Mouse (Mus musculus): ENCODE results near the gene Prr15. TPM values are rescaled to one million over a fixed set of nuclear protein-coding genes. Genes with fewer than 3 reads are reported as not detected.
A peak's percentile ranks its signal among the peaks of the same experiment; 100 is the strongest.

Prr15 gene
- total RNA-seq (2021): 1 to 10 TPM; 1.7 to 2.2 TPM

DNA sequence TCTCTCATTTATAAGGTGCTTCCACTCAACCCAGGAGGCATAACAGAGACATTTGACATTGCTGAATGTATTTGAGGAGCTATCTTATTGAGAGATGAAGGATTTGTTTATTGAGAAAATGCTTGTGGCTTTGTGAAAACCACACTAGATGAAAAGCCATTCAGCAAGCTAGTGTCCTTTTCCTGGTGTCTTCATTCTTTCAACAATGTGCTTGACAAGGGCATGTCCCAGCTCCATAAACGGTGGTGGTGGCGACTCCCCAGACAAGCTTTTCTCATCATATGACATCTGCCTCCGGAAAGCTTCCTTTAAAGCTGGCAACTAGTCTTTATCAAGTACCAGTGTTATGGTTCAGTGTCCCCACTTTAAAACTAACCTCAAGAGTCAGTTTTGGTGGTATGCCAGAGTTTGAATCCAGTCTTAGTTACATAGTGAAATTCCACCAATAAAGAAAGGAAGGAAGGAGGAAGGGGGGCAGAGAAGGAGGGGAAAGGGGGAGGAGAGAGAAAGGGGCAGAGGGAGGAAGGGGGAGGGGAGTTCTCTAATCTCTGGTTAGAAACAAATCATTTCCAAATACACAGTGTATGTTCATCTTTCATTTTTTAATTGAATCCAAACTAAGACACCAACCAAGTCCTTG is at the start of gene Prr15:
Gene Prr15, plus strand, starts transcription at position 590 of the 640 bp plus-strand sequence.
- intact Hi-C loops (cut with DNase I): loop anchor here (5.0 kb wide), 1 partner anchor 68 kb away; no protein-coding TSS in a partner anchor
- no peak for DNase-seq

DNA sequence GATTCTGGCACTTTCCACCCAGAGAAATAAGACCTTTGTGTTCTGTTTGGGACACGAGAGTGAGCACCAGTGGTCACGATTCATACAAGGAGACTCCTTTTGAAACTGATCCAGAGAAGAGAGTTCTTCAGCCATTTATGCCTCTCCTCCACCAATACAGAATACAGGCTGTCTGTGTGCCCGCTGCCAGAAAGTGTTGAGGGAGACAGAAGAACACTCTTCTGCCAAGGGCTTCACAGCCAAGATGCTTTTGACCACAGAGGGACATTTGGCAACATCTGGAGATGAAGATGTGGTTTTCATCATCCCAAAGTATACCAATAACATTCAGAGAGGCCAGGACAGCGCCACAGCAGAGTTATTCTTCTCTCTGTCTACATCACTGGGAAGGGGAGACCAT is 48.4 kb upstream of the Prr15 start:
- intact Hi-C loops (cut with DNase I): no loop called here
- DNase-seq: no peak

DNA sequence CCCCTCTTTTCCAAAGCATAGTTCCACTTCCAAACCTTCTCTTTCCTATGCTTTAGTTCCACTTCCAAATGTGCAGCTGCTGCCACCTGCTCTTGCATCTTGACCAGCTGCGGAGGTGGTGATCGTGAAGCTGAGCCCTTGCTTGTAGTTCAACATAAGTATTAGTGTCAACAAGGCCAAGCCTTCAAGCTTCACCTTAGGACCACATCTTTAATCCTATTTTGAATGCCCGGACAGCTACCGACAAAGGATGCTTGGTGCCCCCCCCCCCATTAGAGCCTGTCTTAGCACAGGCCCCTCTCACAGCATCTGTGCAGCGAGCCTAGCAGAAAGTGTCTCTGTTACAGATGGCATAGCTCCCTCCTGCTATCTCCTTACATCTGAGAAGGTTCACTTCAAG is 47.8 kb upstream of the Prr15 start:
- DNase-seq: no peak
- intact Hi-C loops (cut with DNase I): no loop called here

DNA sequence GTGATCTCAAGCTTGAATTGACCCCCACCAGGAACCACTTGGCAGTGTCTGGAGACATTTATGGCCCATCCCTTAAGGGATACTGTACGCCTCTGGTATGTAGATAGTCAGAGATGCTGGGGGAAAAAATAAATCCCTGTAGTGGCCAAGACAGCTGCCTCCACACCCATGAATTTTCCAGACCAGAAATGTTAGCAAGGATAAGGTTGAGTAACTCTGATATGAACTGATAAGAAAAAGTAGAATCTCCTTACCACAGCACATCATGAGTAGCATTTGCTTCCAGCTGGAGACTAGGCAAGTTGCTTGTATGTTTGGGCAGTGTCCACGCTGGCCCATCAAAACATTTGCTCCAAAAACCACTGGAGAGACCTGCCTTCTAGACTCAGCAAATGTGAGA is 47.0 kb upstream of the Prr15 start:
- intact Hi-C loops (cut with DNase I): no loop called here

DNA sequence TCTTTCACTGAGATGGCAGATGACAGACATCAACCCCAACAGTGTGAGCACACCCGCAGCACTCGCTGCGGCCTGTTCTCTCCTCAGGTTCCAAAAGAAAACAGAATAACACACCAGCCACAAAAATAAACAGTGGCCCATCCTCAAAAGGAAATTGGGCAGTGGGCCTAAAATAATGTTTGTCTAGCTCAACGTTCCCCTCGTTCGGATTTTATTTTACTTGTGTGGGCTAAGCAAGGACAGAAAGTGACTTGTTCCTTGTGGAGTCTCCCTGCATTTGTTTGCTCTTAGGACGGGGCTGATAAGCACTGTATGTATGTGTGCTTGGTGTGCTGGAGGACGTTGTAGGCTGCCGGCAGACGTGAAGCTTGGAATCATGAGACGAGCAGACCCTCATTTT is 46.2 kb upstream of the Prr15 start:
- no peak for DNase-seq
- intact Hi-C loops (cut with DNase I): no loop called here

More for the DNA sequence above, 47.0 kb upstream of the Prr15 start:
- no peak for DNase-seq

DNA sequence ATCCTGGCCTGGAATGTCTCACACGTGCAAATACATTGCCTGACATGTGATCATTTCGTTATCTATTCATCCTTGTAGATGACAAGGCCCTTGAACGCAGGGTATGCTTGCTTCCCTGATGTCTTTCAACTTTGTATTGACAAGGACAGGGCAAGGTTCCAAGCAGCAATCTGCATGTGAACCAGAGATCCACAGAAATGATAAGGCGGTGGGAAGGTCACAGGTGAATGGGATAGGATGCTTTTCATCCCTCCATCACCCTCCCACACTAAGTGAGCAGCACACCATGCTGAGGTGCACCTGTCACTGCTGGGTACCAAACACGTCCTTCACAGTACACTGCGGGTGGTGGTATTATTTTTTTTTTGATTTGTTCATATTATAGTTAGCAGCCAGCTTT is 45.4 kb upstream of the Prr15 start:
- DNase-seq: no peak
- intact Hi-C loops (cut with DNase I): no loop called here

DNA sequence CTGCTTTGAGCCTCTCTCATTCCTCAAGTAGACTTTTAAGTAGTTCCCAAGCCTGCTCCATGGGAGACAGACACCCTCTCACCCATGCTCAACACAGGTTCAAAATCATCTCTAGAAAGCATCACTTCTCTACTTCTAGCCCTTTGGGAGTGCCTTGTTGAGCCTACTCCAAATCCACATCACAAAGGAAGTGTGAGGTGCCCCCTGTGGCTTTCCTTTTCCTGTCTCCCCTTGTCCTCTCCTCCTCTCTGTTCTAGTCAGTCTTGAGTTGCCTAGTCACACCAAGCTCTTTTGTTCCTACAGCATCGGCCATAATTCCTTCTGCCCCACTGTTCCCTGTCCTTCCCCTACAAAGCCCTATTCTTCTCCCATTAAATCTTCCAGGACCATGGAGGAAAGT is 42.3 kb upstream of the Prr15 start:
- intact Hi-C loops (cut with DNase I): no loop called here
- no peak for DNase-seq

DNA sequence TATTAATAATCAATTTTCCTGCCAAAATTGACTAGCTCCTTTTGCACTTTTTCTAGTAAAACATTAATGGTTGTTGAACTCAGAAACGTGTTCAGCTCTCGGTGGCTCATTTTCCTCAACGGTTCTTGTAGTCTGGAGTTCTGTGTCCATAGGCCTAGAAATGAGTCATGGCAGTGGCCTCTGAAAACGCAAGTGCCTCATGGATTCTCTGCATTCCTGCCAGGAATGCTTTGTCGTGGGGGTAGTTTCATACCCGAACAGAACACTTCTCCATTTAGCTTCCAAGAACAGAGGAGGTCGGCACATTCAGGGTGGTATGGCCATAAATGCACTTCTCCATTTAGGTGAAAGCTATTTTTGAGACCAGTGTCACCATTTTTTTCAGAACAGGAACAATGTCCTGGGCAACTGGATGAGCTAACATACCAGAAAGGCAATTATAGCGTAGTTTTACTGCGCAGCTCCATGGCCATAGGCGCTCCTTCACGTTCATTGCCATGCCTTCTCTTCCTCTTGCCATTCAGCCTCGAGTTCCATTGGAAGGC is 41.4 kb upstream of the Prr15 start:
- intact Hi-C loops (cut with DNase I): no loop called here
- no peak for DNase-seq

DNA sequence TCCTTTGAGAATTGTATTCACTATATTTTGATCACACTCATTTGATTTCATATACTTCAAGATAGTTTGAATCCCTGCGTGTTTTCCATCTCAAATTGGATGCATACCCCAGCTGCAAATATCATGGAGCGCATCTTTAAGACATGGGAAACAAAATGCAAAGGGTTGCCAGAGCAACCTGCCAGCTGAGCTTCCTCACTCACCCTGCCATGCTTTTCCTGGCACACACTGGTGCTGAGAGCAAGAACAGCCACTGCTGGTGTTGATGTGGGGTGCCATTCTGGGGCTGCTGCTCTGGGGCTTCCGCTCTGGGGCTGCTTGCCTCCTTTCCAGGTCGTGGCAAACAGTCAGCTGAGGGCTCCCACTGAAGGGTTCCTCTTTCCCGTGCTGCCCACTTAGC is 38.8 kb upstream of the Prr15 start:
- no peak for DNase-seq
- intact Hi-C loops (cut with DNase I): no loop called here

DNA sequence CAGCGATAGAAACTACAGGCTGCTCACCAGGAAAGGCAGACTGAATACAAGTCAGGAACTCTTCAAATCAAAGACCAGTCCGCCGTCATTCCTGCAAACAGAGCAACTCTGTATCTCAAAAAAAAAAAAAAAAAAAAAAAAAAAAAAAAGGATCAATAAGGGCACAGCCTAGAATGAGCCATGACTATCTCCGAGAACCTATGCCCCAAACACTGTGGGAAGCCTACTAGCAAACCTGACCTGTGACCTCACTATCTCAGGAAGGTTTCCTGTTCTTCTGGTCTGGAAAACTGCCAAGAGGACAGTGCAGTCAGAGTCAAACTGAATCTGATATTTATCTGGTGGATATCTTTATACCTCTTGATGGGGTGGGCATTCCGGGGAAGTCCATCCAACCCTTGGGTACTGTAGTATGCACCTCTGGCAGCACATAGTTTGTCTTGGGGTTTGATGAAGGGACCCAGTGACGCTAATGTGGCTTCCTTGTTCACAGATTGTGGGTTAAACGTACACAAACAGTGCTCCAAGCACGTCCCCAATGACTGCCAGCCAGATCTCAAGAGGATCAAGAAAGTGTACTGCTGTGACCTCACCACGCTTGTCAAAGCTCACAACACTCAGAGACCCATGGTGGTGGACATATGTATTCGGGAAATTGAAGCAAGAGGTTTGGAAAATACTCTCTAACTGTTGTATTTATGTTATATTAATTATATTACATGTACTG is 35.7 kb upstream of the Prr15 start:
- intact Hi-C loops (cut with DNase I): no loop called here
- no peak for DNase-seq

DNA sequence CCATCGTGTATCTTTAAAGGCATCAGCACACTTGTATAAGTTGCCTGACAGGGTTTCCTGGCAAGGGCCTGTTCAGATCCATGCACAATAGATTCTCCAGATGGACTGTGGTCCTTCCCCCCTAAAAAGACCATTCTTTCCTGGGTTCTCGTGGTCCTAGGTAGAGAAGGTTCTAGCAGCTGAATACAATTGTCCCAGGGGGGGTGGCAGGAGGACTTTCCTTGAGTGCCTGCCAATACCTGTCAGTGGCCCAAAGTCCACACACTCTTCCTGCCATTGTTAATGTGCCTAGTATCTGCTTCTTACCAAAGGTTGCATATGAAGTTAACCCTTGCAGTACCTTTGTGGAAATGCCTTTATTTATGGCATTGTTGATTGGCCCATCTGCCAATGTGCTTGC is 28.4 kb upstream of the Prr15 start:
- no peak for DNase-seq
- intact Hi-C loops (cut with DNase I): no loop called here

DNA sequence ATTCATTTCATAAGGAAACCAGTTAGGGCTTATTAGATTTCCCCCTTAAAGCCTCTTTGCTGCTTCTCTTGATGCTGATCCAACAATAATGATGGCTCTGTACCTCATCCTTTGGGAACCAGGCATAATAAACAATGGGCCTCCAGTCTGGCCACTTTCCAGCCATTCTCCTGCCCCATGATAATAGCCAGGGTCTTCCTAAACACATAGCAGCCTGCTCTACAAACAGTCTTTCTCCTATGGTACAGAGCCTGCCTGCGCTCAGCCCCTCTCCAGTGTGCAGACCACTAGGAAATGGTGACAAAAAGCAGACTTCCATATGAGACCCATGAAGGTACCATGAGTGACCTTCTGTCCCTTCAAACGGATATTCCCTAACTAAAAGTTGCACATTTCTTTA is 26.2 kb upstream of the Prr15 start:
- intact Hi-C loops (cut with DNase I): no loop called here
- DNase-seq: peak; percentile 23 to 43

DNA sequence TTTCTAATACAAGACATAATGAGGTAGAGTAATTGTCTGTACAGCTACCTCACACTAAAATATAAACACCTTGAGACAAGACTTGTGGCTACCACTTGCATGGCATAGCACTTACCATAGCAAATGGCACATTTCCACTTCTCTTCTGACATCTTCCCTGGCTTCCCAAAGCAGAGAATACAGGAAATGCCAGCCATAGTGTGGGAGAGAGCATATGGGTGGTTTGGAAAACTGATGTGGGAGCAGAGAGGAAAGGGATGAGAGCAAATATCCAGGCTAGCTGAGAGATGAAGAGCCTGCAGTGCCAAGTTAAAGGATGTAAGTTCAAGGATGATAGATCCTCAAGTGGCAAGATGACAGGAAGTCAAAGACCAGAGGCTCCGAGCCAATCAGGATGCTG is 19.9 kb upstream of the Prr15 start:
- intact Hi-C loops (cut with DNase I): no loop called here
- DNase-seq: no peak

DNA sequence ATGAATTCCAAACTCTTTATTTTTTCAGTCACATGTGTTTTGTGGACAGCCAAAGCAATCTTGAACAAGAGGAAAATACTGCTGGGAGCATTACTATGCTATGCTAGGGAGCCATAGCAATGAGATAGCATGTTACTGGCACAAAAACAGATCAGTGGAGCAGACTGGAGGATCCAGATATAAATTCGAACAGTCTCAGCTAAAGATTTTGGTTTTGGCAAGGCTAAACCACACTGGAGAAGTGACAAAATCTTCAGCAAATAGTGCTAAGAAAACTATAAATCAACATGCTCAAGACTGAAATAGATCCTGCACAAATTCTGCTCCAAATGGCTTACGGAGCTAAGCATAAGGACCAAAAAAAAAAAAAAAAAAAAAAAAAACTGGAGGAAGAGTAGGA is 12.6 kb upstream of the Prr15 start:
- no peak for DNase-seq
- intact Hi-C loops (cut with DNase I): no loop called here

DNA sequence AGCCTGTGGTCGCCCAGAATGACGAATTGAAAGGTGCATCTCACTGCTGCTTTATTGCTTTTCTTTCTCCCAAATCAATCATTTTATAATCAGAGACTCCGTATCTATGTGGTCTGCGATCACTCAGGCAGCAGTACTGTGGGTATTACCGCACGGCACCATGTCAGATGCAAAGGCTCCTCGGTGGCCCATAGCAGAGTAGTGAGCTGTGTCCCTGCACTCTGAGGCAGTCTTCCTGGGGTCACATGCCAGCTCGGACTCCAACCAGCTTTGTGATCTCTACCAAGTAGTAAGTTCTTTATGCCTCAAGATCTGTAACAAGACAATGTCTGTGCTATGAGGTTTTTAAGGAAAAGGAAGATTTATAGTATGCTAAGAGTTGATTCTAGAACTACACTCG is 7.0 kb upstream of the Prr15 start:
- intact Hi-C loops (cut with DNase I): no loop called here
- DNase-seq: no peak

DNA sequence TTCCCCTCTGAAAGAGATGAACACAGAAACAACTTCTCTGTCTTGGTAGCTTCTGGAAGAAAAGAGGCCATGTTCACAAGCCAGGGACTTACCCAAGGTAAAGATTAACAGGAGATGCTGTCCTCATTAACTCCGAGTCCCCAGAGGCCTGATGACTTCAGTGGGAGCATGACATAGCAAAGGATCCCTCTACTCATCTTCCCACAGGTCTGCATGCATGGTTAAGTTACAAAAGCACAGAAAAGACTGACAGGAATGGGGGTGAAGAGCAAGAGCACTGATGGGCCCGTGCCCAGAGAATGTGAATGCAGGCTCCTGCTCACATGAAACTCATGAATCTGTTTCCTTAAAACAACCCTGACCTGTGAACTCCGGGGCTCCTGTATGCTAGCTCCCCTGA is 6.4 kb upstream of the Prr15 start:
- DNase-seq: no peak
- intact Hi-C loops (cut with DNase I): no loop called here

DNA sequence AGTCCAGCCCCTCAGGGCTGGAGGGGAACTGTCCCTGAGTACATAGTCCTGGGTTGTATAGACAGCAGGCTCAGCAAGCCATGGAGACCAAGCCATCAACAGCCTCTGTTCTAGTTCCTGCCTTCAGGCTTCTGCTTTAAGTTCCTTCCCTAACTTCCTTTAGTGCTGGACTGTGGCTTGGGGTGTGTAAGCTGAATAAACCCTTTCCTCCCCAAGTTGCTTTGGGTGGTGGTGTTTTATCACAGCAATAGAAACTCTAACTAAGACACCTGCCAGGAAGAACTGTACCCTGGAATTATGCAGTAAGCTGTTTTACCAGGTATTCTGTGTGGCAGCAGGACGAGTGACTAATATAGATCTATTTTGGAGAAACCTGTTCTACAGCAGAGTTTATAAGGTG is 5.4 kb upstream of the Prr15 start:
- no peak for DNase-seq
- intact Hi-C loops (cut with DNase I): no loop called here

DNA sequence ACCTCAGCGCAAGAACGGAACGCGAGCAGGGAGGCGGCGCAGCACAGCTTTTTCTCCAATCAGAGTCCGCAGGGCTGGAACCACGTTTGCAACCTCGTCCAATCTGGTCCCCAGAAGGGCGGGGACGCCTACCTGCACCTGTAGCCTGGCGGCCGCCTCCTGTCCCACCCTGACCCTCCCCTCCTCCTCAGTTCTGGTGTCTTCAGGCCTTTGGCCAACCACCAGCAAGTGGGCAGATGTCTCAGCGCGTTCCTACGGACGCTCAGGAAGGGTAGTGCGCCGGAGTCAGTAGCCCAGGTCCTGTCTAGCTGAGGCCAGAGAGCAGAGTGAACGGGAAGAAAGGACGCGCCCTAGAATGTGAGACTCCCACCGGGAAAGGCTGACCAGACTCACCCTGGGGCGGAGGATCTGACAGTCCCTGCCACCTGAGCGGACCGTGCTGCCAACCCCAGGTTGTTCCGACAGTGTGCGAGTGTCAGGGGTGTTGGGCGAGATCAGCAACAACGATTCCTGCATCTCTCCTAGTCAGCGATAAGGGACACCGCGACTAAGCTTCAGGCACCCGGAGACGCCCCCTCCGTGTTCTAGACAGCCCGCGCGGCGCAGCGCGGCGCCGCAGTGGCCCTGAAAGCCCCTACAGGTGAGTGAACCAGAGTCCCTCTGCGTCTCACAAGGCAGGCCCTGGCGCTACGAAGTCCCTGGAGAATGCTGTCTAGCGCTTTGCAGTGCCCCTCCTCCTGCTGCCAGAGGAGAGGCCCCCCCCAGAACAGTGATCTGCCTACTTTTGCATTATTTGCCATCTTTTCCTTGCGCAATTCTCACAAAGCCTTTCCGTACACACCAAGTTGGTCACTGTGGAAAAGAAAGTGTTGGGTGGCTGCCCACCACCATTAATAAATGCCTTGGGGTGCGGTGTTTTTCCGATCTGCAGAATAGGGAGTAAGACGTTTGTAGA is 1.3 kb downstream of the Prr15 start:
- DNase-seq: peak; percentile 36 to 44
- intact Hi-C loops (cut with DNase I): loop anchor here (2.0 to 5.0 kb wide), 2 partner anchors 42 to 70 kb away; no protein-coding TSS in a partner anchor

DNA sequence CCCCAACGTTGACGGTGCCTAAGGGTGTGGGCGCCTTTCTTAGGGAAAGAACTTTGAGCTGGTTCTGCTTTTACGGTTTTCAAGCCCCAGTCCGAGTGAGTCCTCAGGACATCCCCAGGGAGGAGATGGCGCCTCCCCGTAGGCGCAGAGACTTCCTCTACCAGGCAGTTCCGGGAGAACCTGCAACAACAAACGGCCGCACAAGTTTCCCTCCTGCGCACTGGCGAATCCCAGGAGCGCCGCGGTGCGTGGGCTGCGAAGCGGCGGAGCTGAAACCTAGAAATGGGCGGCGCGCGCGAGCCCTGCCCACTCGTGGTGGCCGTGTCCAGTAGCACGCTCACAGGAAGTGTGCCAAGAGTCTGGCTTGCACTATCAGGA is 2.0 kb downstream of the Prr15 start:
- peak; percentile 64 to 68 for DNase-seq
- intact Hi-C loops (cut with DNase I): loop anchor here (2.0 to 5.0 kb wide), 2 partner anchors 41 to 70 kb away; no protein-coding TSS in a partner anchor

DNA sequence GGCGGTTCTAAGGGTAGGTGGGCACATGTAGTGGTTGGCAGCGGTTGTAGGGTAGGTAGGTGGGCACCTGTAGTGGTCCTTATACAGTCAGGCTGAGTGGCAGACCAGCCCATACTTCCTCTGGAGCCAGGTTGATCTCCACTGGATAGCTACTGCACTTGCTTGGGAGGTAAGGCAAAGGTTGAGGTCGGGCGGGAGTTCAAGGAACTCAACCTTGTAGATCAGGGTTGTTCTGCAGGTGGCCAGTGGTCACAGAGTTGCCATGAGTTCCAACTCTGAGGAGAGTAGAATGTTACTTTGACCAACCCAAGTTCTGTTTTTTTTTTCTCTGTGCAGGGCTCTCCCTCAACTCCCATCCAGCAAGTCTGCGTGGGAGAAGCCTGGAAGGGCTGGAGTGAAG is 3.1 kb downstream of the Prr15 start:
- intact Hi-C loops (cut with DNase I): loop anchor here (5.0 kb wide), 1 partner anchor 71 kb away; no protein-coding TSS in a partner anchor

DNA sequence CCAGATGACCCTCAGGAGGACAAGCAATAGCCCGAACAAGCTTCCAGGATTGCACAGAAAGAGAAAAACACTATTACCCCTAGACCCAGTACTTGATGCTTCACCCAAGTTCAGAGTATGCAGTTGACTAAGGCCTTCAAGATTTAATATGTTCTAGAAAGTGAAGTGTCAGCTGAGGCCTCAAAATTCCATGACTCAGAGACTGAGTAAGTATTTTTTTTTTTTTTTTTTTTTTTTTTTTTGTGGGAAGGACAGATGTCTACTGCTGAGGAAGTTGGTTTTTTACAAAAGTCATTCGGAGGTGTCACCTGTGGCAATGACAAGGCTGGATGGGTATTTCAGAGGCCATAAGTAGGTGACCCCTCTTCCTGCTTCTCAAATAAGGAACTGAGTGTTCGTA is 4.0 kb downstream of the Prr15 start:
- no peak for DNase-seq
- intact Hi-C loops (cut with DNase I): loop anchor here (5.0 kb wide), 1 partner anchor 72 kb away; no protein-coding TSS in a partner anchor

More for the DNA sequence above, 3.1 kb downstream of the Prr15 start:
- DNase-seq: no peak
